Mouse (Mus musculus): ENCODE measurements around the gene Gm10320. TPM values are rescaled to one million over a fixed set of nuclear protein-coding genes. Genes with fewer than 3 reads are reported as not detected.

Gm10320 gene
- polyA plus RNA-seq, 1 experiment: 2.4 TPM

- Histone ChIP-seq H3K36me3 (ENCODE audit: control insufficient read depth, insufficient read depth, low read length) (no peaks in the 10 kb centered on the region), H3K4me1 (replicated peaks; ENCODE audit: control insufficient read depth, insufficient read depth, low read length) (no peaks in the 10 kb centered on the region), H3K27ac (ENCODE audit: control insufficient read depth, insufficient read depth, low read length) (no peak overlapping the region), H3K27me3 (ENCODE audit: control insufficient read depth, insufficient read depth, low read length) (no peaks in the 10 kb centered on the region), H3K4me3 (ENCODE audit: control insufficient read depth, insufficient read depth, low read length) (no peak overlapping the region)
- no peak for DNase-seq
- no peak for TF ChIP-seq CTCF (IDR thresholded peaks at IDR 0.05; ENCODE audit: borderline replicate concordance, control insufficient read depth, extremely low read depth, insufficient read depth, low read length, poor library complexity)
- no peak for TF ChIP-seq POLR2A (IDR thresholded peaks at IDR 0.05; ENCODE audit: control insufficient read depth, extremely low read depth, insufficient read depth, low read length, poor library complexity)
- whole genome bisulfite sequencing: 77% methylated on average over 9 of the region's 9 CpGs
Measured at GRCm38 (mm10) chr13:98492569-98493255, 911 bp upstream of the Gm10320 start.

- H3K4me1 ChIP-seq (replicated peaks; ENCODE audit: control insufficient read depth, insufficient read depth, low read length): no peaks in the 10 kb centered on the region
- no peak overlapping the region for H3K27ac ChIP-seq (ENCODE audit: control insufficient read depth, insufficient read depth, low read length)
- H3K36me3 ChIP-seq (ENCODE audit: control insufficient read depth, insufficient read depth, low read length): no peaks in the 10 kb centered on the region
- no peak overlapping the region for H3K4me3 ChIP-seq (ENCODE audit: control insufficient read depth, insufficient read depth, low read length)
- WGBS: 92% methylated on average over 6 of the region's 6 CpGs
- H3K27me3 ChIP-seq (ENCODE audit: control insufficient read depth, insufficient read depth, low read length): no peaks in the 10 kb centered on the region
- TF ChIP-seq CTCF (IDR thresholded peaks at IDR 0.05; ENCODE audit: borderline replicate concordance, control insufficient read depth, extremely low read depth, insufficient read depth, low read length, poor library complexity) (no peak), POLR2A (IDR thresholded peaks at IDR 0.05; ENCODE audit: control insufficient read depth, extremely low read depth, insufficient read depth, low read length, poor library complexity) (no peak)
- no peak for DNase-seq
Measured at GRCm38 (mm10) chr13:98486726-98487125, 5.1 kb downstream of the Gm10320 start.

GRCm38 (mm10) chr13:98486161-98486560, 5.6 kb downstream of the Gm10320 start:
- Histone ChIP-seq H3K27ac (ENCODE audit: control insufficient read depth, insufficient read depth, low read length) (no peak overlapping the region), H3K27me3 (ENCODE audit: control insufficient read depth, insufficient read depth, low read length) (no peaks in the 10 kb centered on the region), H3K36me3 (ENCODE audit: control insufficient read depth, insufficient read depth, low read length) (no peaks in the 10 kb centered on the region), H3K4me1 (replicated peaks; ENCODE audit: control insufficient read depth, insufficient read depth, low read length) (no peaks in the 10 kb centered on the region), H3K4me3 (ENCODE audit: control insufficient read depth, insufficient read depth, low read length) (no peak overlapping the region)
- TF ChIP-seq POLR2A (IDR thresholded peaks at IDR 0.05; ENCODE audit: control insufficient read depth, extremely low read depth, insufficient read depth, low read length, poor library complexity): no peak
- no peak for TF ChIP-seq CTCF (IDR thresholded peaks at IDR 0.05; ENCODE audit: borderline replicate concordance, control insufficient read depth, extremely low read depth, insufficient read depth, low read length, poor library complexity)
- WGBS: 86% methylated on average over 3 of the region's 3 CpGs
- no peak for DNase-seq

- no peak for TF ChIP-seq POLR2A (IDR thresholded peaks at IDR 0.05; ENCODE audit: control insufficient read depth, extremely low read depth, insufficient read depth, low read length, poor library complexity)
- no peak for TF ChIP-seq CTCF (IDR thresholded peaks at IDR 0.05; ENCODE audit: borderline replicate concordance, control insufficient read depth, extremely low read depth, insufficient read depth, low read length, poor library complexity)
- Histone ChIP-seq H3K4me1 (replicated peaks; ENCODE audit: control insufficient read depth, insufficient read depth, low read length) (no peaks in the 10 kb centered on the region), H3K4me3 (ENCODE audit: control insufficient read depth, insufficient read depth, low read length) (no peak overlapping the region), H3K36me3 (ENCODE audit: control insufficient read depth, insufficient read depth, low read length) (no peaks in the 10 kb centered on the region), H3K27ac (ENCODE audit: control insufficient read depth, insufficient read depth, low read length) (no peak overlapping the region), H3K27me3 (ENCODE audit: control insufficient read depth, insufficient read depth, low read length) (no peaks in the 10 kb centered on the region)
- WGBS: 89% methylated on average over 5 of the region's 5 CpGs
- no peak for DNase-seq
Measured at GRCm38 (mm10) chr13:98485440-98485839, 6.4 kb downstream of the Gm10320 start.

- Histone ChIP-seq H3K4me3 (ENCODE audit: control insufficient read depth, insufficient read depth, low read length) (no peak overlapping the region), H3K36me3 (ENCODE audit: control insufficient read depth, insufficient read depth, low read length) (no peaks in the 10 kb centered on the region), H3K4me1 (replicated peaks; ENCODE audit: control insufficient read depth, insufficient read depth, low read length) (no peaks in the 10 kb centered on the region), H3K27ac (ENCODE audit: control insufficient read depth, insufficient read depth, low read length) (no peak overlapping the region), H3K27me3 (ENCODE audit: control insufficient read depth, insufficient read depth, low read length) (no peaks in the 10 kb centered on the region)
- no peak for DNase-seq
- TF ChIP-seq CTCF (IDR thresholded peaks at IDR 0.05; ENCODE audit: borderline replicate concordance, control insufficient read depth, extremely low read depth, insufficient read depth, low read length, poor library complexity) (no peak), POLR2A (IDR thresholded peaks at IDR 0.05; ENCODE audit: control insufficient read depth, extremely low read depth, insufficient read depth, low read length, poor library complexity) (no peak)
- 66% methylated on average over 3 of the region's 3 CpGs for WGBS
Measured at GRCm38 (mm10) chr13:98477991-98478390, 13.8 kb downstream of the Gm10320 start.

GRCm38 (mm10) chr13:98476839-98477495, 14.8 kb downstream of the Gm10320 start:
- TF ChIP-seq POLR2A (IDR thresholded peaks at IDR 0.05; ENCODE audit: control insufficient read depth, extremely low read depth, insufficient read depth, low read length, poor library complexity) (no peak), CTCF (IDR thresholded peaks at IDR 0.05; ENCODE audit: borderline replicate concordance, control insufficient read depth, extremely low read depth, insufficient read depth, low read length, poor library complexity) (no peak)
- WGBS: 86% methylated on average over 4 of the region's 4 CpGs
- Histone ChIP-seq H3K27me3 (ENCODE audit: control insufficient read depth, insufficient read depth, low read length) (no peaks in the 10 kb centered on the region), H3K27ac (ENCODE audit: control insufficient read depth, insufficient read depth, low read length) (no peak overlapping the region), H3K4me3 (ENCODE audit: control insufficient read depth, insufficient read depth, low read length) (no peak overlapping the region), H3K36me3 (ENCODE audit: control insufficient read depth, insufficient read depth, low read length) (no peaks in the 10 kb centered on the region), H3K4me1 (replicated peaks; ENCODE audit: control insufficient read depth, insufficient read depth, low read length) (no peaks in the 10 kb centered on the region)
- DNase-seq: no peak
